Mouse (Mus musculus): ENCODE data around the gene Kank2. TPM values are rescaled to one million over a fixed set of nuclear protein-coding genes. Genes with fewer than 3 reads are reported as not detected.

Kank2 gene
- polyA plus RNA-seq, 1 experiment from 2014 or later = 6.4 TPM

GRCm38 (mm10) chr9:21830936-21831335 is 32.4 kb upstream of the Kank2 start:
- no peaks in the 10 kb centered on the region for H3K4me1 ChIP-seq (replicated peaks; ENCODE audit: control insufficient read depth, insufficient read depth, low read length)
- WGBS = 76% methylated on average over 11 of the region's 11 CpGs
- no peak overlapping the region for H3K4me3 ChIP-seq (ENCODE audit: low read depth, low read length)
- H3K27ac ChIP-seq (ENCODE audit: low read depth, low read length) = no peak overlapping the region
- TF ChIP-seq CTCF (IDR thresholded peaks at IDR 0.05; ENCODE audit: low read depth) = no peak
- H3K9ac ChIP-seq (ENCODE audit: low read depth, low read length) = no peak overlapping the region
- no peak overlapping the region for H3K4me2 ChIP-seq (replicated peaks; ENCODE audit: low read depth)
- H3K36me3 ChIP-seq (ENCODE audit: control insufficient read depth, insufficient read depth) = peaks cover 57% of the 10 kb centered on the region
- H3K27me3 ChIP-seq (replicated peaks; ENCODE audit: control insufficient read depth, insufficient read depth, low read length) = no peaks in the 10 kb centered on the region
- ATAC-seq = no peak
- H3K9me3 ChIP-seq (ENCODE audit: control insufficient read depth) = no peaks in the 10 kb centered on the region

GRCm38 (mm10) chr9:21830461-21830850 is 31.9 kb upstream of the Kank2 start:
- WGBS = 79% methylated on average over 5 of the region's 5 CpGs
- ATAC-seq = no peak
- Histone ChIP-seq H3K27ac (ENCODE audit: low read depth, low read length) (no peak overlapping the region), H3K36me3 (ENCODE audit: control insufficient read depth, insufficient read depth) (peaks cover 56% of the 10 kb centered on the region), H3K4me3 (ENCODE audit: low read depth, low read length) (no peak overlapping the region), H3K9ac (ENCODE audit: low read depth, low read length) (no peak overlapping the region), H3K9me3 (ENCODE audit: control insufficient read depth) (no peaks in the 10 kb centered on the region), H3K4me2 (replicated peaks; ENCODE audit: low read depth) (no peak overlapping the region), H3K4me1 (replicated peaks; ENCODE audit: control insufficient read depth, insufficient read depth, low read length) (no peaks in the 10 kb centered on the region), H3K27me3 (replicated peaks; ENCODE audit: control insufficient read depth, insufficient read depth, low read length) (no peaks in the 10 kb centered on the region)
- no peak for TF ChIP-seq CTCF (IDR thresholded peaks at IDR 0.05; ENCODE audit: low read depth)

- TF ChIP-seq CTCF (IDR thresholded peaks at IDR 0.05; ENCODE audit: low read depth) = no peak
- Histone ChIP-seq H3K4me1 (replicated peaks; ENCODE audit: control insufficient read depth, insufficient read depth, low read length) (no peaks in the 10 kb centered on the region), H3K36me3 (ENCODE audit: control insufficient read depth, insufficient read depth) (peaks cover 51% of the 10 kb centered on the region), H3K9me3 (ENCODE audit: control insufficient read depth) (no peaks in the 10 kb centered on the region), H3K27ac (ENCODE audit: low read depth, low read length) (no peak overlapping the region), H3K4me3 (ENCODE audit: low read depth, low read length) (no peak overlapping the region), H3K9ac (ENCODE audit: low read depth, low read length) (no peak overlapping the region), H3K4me2 (replicated peaks; ENCODE audit: low read depth) (no peak overlapping the region), H3K27me3 (replicated peaks; ENCODE audit: control insufficient read depth, insufficient read depth, low read length) (no peaks in the 10 kb centered on the region)
- 85% methylated on average over 14 of the region's 14 CpGs for WGBS
- ATAC-seq = no peak
These were observed 31.4 kb upstream of the Kank2 start for GRCm38 (mm10) chr9:21829834-21830460.

GRCm38 (mm10) chr9:21824366-21824765 is 25.8 kb upstream of the Kank2 start:
- no peak for ATAC-seq
- H3K27ac ChIP-seq (ENCODE audit: low read depth, low read length) = no peak overlapping the region
- no peak for TF ChIP-seq CTCF (IDR thresholded peaks at IDR 0.05; ENCODE audit: low read depth)
- peaks cover 30% of the 10 kb centered on the region for H3K36me3 ChIP-seq (ENCODE audit: control insufficient read depth, insufficient read depth)
- no peaks in the 10 kb centered on the region for H3K9me3 ChIP-seq (ENCODE audit: control insufficient read depth)
- no peak overlapping the region for H3K9ac ChIP-seq (ENCODE audit: low read depth, low read length)
- no peak overlapping the region for H3K4me2 ChIP-seq (replicated peaks; ENCODE audit: low read depth)
- H3K4me3 ChIP-seq (ENCODE audit: low read depth, low read length) = no peak overlapping the region
- H3K27me3 ChIP-seq (replicated peaks; ENCODE audit: control insufficient read depth, insufficient read depth, low read length) = no peaks in the 10 kb centered on the region
- H3K4me1 ChIP-seq (replicated peaks; ENCODE audit: control insufficient read depth, insufficient read depth, low read length) = no peaks in the 10 kb centered on the region
- 68% methylated on average over 10 of the region's 10 CpGs for WGBS

- no peak overlapping the region for H3K27ac ChIP-seq (ENCODE audit: low read depth, low read length)
These were observed 25.4 kb upstream of the Kank2 start for GRCm38 (mm10) chr9:21823957-21824356.

GRCm38 (mm10) chr9:21822686-21823085 is 24.1 kb upstream of the Kank2 start:
- TF ChIP-seq CTCF (IDR thresholded peaks at IDR 0.05; ENCODE audit: low read depth) = no peak
- Histone ChIP-seq H3K27ac (ENCODE audit: low read depth, low read length) (no peak overlapping the region), H3K9me3 (ENCODE audit: control insufficient read depth) (no peaks in the 10 kb centered on the region), H3K4me2 (replicated peaks; ENCODE audit: low read depth) (no peak overlapping the region), H3K27me3 (replicated peaks; ENCODE audit: control insufficient read depth, insufficient read depth, low read length) (no peaks in the 10 kb centered on the region), H3K4me3 (ENCODE audit: low read depth, low read length) (no peak overlapping the region), H3K36me3 (ENCODE audit: control insufficient read depth, insufficient read depth) (peaks cover 31% of the 10 kb centered on the region), H3K9ac (ENCODE audit: low read depth, low read length) (no peak overlapping the region), H3K4me1 (replicated peaks; ENCODE audit: control insufficient read depth, insufficient read depth, low read length) (no peaks in the 10 kb centered on the region)
- ATAC-seq = no peak
- WGBS = 91% methylated on average over 6 of the region's 6 CpGs

More at GRCm38 (mm10) chr9:21823957-21824356, 25.4 kb upstream of the Kank2 start:
- Histone ChIP-seq H3K4me2 (replicated peaks; ENCODE audit: low read depth) (no peak overlapping the region), H3K27me3 (replicated peaks; ENCODE audit: control insufficient read depth, insufficient read depth, low read length) (no peaks in the 10 kb centered on the region), H3K4me3 (ENCODE audit: low read depth, low read length) (no peak overlapping the region), H3K9ac (ENCODE audit: low read depth, low read length) (no peak overlapping the region), H3K36me3 (ENCODE audit: control insufficient read depth, insufficient read depth) (peaks cover 31% of the 10 kb centered on the region), H3K9me3 (ENCODE audit: control insufficient read depth) (no peaks in the 10 kb centered on the region), H3K4me1 (replicated peaks; ENCODE audit: control insufficient read depth, insufficient read depth, low read length) (no peaks in the 10 kb centered on the region)
- 60% methylated on average over 4 of the region's 4 CpGs for WGBS
- no peak for TF ChIP-seq CTCF (IDR thresholded peaks at IDR 0.05; ENCODE audit: low read depth)
- ATAC-seq = no peak
